Mouse (Mus musculus) kidney, adult 2 months (tissue): ENCODE measurements around the gene Gadd45g.

Experiments used
- CTCF ChIP-seq: fragments of 200-500 bp; conservative IDR thresholded peaks from 2 replicates; pipeline ENCODE4 v1.5.1; 2011; ENCODE audit warnings: low read depth, mild to moderate bottlenecking, control low read depth, low read length, moderate library complexity, mixed read lengths; ENCODE audit not compliant: insufficient read depth, insufficient read length
- POLR2A ChIP-seq: fragments of 200-500 bp; IDR thresholded peaks from one replicate; pipeline ENCODE4 v1.6.1; 2011; ENCODE audit warnings: low read depth, low read length, control low read depth

DNA sequence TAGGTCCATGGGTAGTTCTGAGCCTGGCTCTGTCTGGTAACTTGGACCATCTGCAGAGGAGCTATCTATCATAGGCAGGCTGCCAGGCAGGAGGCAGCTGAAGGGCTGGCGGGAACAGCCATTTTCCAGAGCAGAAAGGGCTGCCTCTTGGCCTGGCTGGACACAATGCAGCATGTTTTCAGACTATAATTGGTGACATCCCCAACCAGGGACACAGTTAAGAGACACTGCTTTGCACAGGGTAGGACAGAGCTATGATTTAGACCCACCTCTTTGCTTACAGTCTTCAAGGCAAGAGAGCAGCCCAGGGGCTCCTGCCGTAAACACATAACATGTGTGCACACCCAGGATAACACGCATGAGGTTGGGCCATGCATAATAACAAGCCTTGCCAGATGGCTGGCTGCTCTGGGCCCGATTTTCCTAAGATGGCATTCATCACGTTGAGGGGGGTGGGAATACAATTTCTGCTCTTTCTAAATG is 29.9 kb upstream of the Gadd45g start:
- TF ChIP-seq CTCF (no peak), POLR2A (no peak)
